Mouse (Mus musculus) cortical plate, adult 2 months (tissue): ENCODE data around the gene Hist1h3e. TPM values are rescaled to one million over a fixed set of nuclear protein-coding genes. Genes with fewer than 3 reads are reported as not detected.
"Not testable (repeated sequence)": the region's sequence is repeated elsewhere in the genome, so short reads cannot be mapped to it uniquely, and the experiment has no call there.

ENCODE experiments used
- H3K27ac ChIP-seq: fragments of 200-500 bp; 2 replicates; pipeline ENCODE4 v1.5.1; 2012; ENCODE audit warnings: low read length, control low read depth, inconsistent platforms; ENCODE audit not compliant: insufficient read depth
- H3K4me1 ChIP-seq: fragments of 200-500 bp; 2 replicates; pipeline ENCODE4 v1.6.1; 2011; ENCODE audit warnings: low read length; ENCODE audit not compliant: control insufficient read depth, insufficient read depth
- H3K4me3 ChIP-seq: fragments of 200-500 bp; 2 replicates; pipeline ENCODE4 v1.5.1; 2011; ENCODE audit warnings: mild to moderate bottlenecking, low read length, control low read depth; ENCODE audit not compliant: insufficient read depth
- CTCF ChIP-seq: fragments of 200-500 bp; IDR thresholded peaks from 2 replicates; pipeline ENCODE4 v1.5.1; 2011; ENCODE audit warnings: mild to moderate bottlenecking, control low read depth, low read length; ENCODE audit not compliant: insufficient read depth; ENCODE audit errors: extremely low read depth
- POLR2A ChIP-seq: fragments of 200-500 bp; IDR thresholded peaks from 2 replicates; pipeline ENCODE4 v1.6.1; 2011; ENCODE audit warnings: mild to moderate bottlenecking, low read length, control low read depth; ENCODE audit not compliant: insufficient read depth; ENCODE audit errors: extremely low read depth
- polyA plus RNA-seq: library from polyadenylated mRNA; depleted of rRNA; stranded (reverse); fragments of >200 nt; gene quantifications from 2 replicates; pipeline ENCODE4 v1.2.3, GENCODE M21; 2012

The Hist1h3e gene
- polyA plus RNA-seq, 1 experiment = 2.9 TPM

GRCm38 (mm10) chr13:23537006-23537710, 25.0 kb downstream of the Hist1h3e start:
- no peak overlapping the region for H3K4me3 ChIP-seq
- peaks cover 4% of the 10 kb centered on the region; the same call in 1 of the 2 replicates for H3K4me1 ChIP-seq
- TF ChIP-seq POLR2A (no peak), CTCF (no peak)
- no peak overlapping the region for H3K27ac ChIP-seq

- Histone ChIP-seq H3K27ac (no peak overlapping the region), H3K4me3 (no peak overlapping the region), H3K4me1 (peaks cover 4% of the 10 kb centered on the region; the same call in 1 of the 2 replicates)
- TF ChIP-seq CTCF = no peak
- no peak for TF ChIP-seq POLR2A
Measured at GRCm38 (mm10) chr13:23536076-23536822, 25.9 kb downstream of the Hist1h3e start.

GRCm38 (mm10) chr13:23535137-23536075, 26.8 kb downstream of the Hist1h3e start, which contains the start of gene Hist1h3g:
Hist1h3g (plus strand) TSS chr13:23535422.
- H3K4me1 ChIP-seq, H3K27ac ChIP-seq: not testable (repeated sequence)
- peak within 1 kb of the TSS; percentile 24 for H3K4me3 ChIP-seq

- TF ChIP-seq POLR2A (no peak), CTCF (no peak)
- Histone ChIP-seq H3K27ac (no peak overlapping the region), H3K4me1 (peaks cover 4% of the 10 kb centered on the region; the same call in 1 of the 2 replicates)
Measured at GRCm38 (mm10) chr13:23534368-23535131, 27.6 kb downstream of the Hist1h3e start.

GRCm38 (mm10) chr13:23533560-23534367, 28.4 kb downstream of the Hist1h3e start, which contains the start of gene Hist1h2af:
Hist1h2af (plus strand) TSS chr13:23533906.
- H3K27ac ChIP-seq, H3K4me1 ChIP-seq: not testable (repeated sequence)
- H3K4me3 ChIP-seq = peak within 1 kb of the TSS; percentile 25

More at GRCm38 (mm10) chr13:23534368-23535131, 27.6 kb downstream of the Hist1h3e start:
- H3K4me3 ChIP-seq = peak overlapping the region; percentile 24; the same call in 1 of the 2 replicates

GRCm38 (mm10) chr13:23532262-23533075, 29.7 kb downstream of the Hist1h3e start:
- no peak overlapping the region; the same call in 1 of the 2 replicates for H3K4me3 ChIP-seq
- H3K27ac ChIP-seq = no peak overlapping the region
- no peak for TF ChIP-seq POLR2A
- no peak for TF ChIP-seq CTCF
- peaks cover 4% of the 10 kb centered on the region; the same call in 1 of the 2 replicates for H3K4me1 ChIP-seq

- peak within 1 kb of the TSS; percentile 47 for H3K4me3 ChIP-seq
- peaks cover 4% of the 10 kb centered on the region; the same call in 1 of the 2 replicates for H3K4me1 ChIP-seq
- peak within 1 kb of the TSS; percentile 76 for H3K27ac ChIP-seq
- TF ChIP-seq POLR2A = peak; percentile 99
- no peak for TF ChIP-seq CTCF
Measured at GRCm38 (mm10) chr13:23530901-23531875, 31.0 kb downstream of the Hist1h3e start, which contains the start of gene Hist1h4h. Hist1h4h (plus strand) TSS chr13:23531050.
